Mouse (Mus musculus) T-helper 17 cell (primary cell): ENCODE data around the gene Rfng.
"Not testable (repeated sequence)": the region's sequence is repeated elsewhere in the genome, so short reads cannot be mapped to it uniquely, and the experiment has no call there.

Experiments
- in situ Hi-C, 2 experiments: fragments of 300-600 bp; cut with MboI, MseI; formaldehyde crosslinking; loops; 1 replicate in 1 of 2; 2 replicates in 1 of 2; pipeline ENCODE4 v1.15.1; 2025; ENCODE audit warnings: high pct_unique_total_duplicates in 2 of 2

Gene Rfng

DNA sequence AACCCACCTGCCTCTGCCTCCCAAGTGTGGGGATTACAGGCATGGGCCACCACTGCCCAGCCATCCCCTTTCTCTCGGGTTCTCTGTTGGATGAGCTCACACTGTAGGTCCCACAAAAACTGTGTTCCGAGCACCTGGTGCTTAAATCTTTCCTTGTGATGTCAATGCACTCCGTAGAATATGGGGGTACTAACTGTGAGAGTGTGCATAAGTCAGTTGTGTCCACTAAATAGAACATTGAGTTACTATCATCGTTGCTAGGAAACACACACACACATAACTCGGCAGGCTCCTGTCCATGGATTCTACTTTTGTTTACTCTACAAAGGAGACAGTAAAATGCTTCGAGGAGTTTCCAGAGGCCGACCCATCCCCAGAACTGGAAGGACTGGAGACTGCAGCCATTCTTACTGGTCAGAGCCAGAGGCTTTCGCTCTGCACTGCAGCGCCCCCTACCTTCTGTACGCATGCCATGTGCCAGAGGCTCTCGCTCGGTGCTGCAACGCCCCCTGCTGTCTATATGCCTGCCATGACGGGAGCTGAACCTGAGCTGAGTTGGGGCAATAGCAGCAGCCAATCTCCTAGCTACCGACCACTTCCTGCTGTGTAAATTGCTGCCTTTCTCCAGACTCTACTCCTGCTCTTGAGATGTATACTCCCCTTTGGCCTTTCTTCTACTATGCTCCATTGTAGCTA lies 8.1 kb downstream of the Rfng start:
- in situ Hi-C loops: loop anchor here (5.0 kb wide), 1 partner anchor 59 kb away; no protein-coding TSS in a partner anchor

- in situ Hi-C loops: no loop called here
Measured at GRCm38 (mm10) chr11:120773463-120774190, 10.4 kb downstream of the Rfng start.

DNA sequence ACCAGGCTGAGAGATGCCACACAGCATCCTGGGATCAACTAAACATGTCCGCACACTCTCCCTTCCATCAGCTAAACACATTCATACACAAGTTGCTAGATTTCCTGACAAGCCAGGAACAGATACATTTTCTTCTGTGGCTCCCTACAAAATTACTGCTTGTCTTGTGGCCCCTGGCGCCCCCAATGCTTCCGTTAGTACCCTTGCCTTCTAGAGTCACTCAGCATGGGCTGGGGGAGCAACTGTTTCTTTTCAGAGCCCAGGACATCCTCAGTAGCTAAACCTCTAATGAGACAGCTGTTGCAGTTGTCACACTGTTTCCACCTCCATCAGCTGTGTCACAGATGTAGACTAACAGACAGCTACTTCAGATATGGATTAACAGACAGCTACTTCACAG lies 11.3 kb downstream of the Rfng start:
- in situ Hi-C loops: no loop called here

- in situ Hi-C loops: no loop called here
Measured at GRCm38 (mm10) chr11:120768206-120768605, 15.8 kb downstream of the Rfng start.

DNA sequence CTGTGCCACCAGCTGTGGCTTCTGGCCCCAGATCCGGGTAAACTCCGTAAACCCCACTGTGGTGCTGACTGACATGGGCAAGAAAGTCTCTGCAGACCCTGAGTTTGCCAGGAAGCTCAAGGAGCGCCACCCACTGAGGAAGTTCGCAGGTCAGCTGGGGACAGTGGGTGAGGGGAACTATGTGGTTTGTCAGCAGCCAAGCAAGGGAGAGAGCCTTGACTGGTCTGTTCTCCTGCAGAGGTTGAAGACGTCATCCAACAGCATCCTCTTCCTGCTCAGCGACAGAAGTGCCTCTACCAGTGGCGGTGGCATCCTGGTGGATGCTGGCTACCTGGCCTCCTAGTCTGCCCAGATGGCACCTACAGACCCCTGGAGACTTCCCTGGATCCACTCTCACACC lies 17.0 kb downstream of the Rfng start:
- in situ Hi-C loops: not testable (repeated sequence)

GRCm38 (mm10) chr11:120763121-120763999 lies 20.6 kb downstream of the Rfng start:
- in situ Hi-C loops: not testable (repeated sequence)

GRCm38 (mm10) chr11:120762672-120763041 lies 21.4 kb downstream of the Rfng start, which contains the start of gene Hmga1b:
Gene Hmga1b, plus strand, starts transcription at chr11:120762794.
- in situ Hi-C loops: not testable (repeated sequence)

DNA sequence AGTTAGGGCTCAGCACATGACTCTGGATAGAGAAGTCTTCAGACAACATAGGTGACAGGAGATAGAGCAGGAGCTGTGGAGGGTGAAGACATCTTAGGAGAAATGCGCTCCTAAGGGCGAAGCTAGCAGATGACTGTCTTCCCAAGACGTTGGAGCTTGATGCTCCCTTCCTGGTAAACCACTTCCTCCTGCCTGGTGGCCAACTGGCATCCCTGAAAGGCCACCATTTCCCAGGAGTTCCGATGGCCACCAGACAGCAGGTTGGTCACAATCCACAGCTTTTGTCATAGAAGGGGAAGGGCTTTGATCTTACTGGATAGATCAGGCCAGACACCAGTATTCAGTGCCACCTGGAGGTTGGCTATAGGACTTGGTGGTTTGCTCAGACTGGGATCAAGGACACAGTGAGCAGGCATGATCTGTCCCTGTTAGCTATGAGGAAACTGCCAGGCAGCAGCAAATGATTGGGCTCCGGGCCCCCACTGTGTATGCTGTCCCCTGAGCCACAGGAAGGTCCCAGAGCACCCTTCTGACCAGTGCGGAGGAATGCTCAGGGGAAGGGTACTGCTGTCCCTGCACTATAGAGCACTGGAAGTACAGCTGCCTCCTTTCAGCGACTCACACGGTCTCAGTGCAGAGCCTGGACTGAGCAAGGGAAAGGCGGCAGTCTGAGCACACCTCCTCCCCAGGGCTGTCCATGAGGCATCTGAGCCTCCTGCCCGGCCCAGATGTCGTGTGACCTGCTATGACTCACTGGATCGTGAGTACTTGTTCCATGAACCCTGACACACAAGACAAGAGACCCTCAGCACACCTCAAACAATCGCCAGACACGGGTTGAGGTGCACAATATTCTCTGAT lies 22.0 kb downstream of the Rfng start:
- in situ Hi-C loops: no loop called here

GRCm38 (mm10) chr11:120760236-120760635 lies 23.8 kb downstream of the Rfng start:
- in situ Hi-C loops: no loop called here

DNA sequence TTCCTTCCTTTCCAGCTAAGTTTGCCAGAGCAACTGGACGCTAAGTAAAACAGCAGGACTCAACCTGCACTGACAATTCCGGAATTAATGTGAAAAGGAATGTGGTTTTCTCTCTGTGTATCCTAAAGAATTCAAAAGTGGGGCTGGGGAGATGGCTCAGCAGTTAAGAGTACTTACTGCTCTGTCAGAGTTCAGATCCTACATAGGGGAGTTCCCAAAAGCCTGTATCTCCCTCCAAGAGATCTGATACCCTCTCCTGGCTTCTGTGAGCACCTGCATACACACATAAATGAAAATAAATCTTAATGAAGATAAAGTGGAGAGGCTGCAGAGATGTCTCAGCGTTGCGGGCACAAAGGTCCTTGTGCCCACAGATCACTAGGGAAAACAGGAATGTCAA lies 32.4 kb downstream of the Rfng start:
- in situ Hi-C loops: no loop called here

DNA sequence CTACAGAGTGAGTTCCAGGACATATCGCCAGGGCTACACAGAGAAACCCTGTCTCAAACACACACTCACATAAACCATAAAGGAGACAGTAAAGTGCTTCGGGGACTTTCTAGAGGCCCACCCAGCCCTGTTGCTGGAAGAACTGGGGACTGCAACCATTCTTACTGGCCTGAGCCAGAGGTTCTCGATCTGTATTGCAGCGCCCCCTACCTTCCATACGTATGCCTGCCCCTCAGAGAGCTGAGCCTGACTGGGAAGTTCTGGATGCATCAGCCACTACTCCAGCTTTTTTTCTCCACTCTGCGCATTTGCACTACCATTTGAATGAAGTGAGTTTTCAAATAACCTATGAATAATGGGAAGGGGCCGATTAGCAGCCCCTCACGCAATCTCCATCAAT lies 34.6 kb downstream of the Rfng start:
- in situ Hi-C loops: loop anchor here in 1 of 2 experiments (10.0 kb wide), 1 partner anchor 1125 kb away; no protein-coding TSS in a partner anchor

GRCm38 (mm10) chr11:120747974-120748373 lies 36.0 kb downstream of the Rfng start:
- in situ Hi-C loops: loop anchor here in 1 of 2 experiments (10.0 kb wide), 1 partner anchor 1123 kb away; no protein-coding TSS in a partner anchor

DNA sequence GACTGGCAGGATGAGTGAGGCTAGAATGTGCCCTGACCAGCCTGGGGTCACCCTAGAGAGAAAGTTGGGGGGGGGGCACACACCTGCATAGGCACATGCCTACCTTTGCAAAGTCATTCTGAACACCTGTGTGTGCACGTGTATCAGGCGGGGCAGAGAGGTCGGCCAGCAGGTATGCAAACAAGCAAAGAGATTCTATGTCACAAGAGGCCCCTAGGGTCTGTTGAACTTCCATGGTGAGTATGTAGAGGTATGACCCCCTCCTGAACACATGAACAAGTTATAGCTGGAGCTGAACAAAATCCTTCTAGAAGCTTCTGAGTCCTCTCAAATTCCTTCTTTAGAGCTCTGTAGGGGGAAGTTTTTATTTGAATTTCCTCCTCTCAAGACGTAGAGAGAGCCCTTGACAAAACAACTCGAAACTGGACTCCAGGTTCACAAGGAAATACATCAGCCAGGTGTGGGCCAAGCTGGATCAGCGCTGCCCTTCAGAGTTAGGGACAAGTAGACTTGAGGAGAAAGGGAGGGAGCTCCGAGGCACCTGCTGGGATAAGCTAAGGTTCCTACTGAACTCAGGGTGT lies 39.8 kb downstream of the Rfng start:
- in situ Hi-C loops: loop anchor here in 1 of 2 experiments (10.0 kb wide), 1 partner anchor 1119 kb away; no protein-coding TSS in a partner anchor

- in situ Hi-C loops: loop anchor here in 1 of 2 experiments (10.0 kb wide), 1 partner anchor 1116 kb away; no protein-coding TSS in a partner anchor
Measured at GRCm38 (mm10) chr11:120740981-120741380, 43.0 kb downstream of the Rfng start.

DNA sequence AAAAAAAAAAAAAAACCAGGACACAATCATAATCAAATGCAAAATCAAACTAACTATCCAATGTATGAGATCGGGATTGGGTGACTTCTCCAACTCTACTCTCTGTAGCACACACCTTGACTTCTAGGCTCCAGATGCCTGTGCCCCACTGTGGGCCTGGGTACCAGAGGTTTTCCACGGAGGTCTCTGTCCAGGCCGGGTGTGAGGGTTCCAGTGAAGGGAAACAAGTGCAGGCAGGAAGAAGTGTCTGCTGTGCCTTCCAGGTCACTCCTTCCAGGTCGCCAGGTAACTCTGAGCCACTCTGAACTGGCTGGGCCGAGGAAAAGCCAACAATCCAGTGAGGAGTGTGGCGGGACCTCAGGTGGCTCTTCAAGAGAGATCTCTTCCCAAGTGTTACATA lies 47.6 kb downstream of the Rfng start:
- in situ Hi-C loops: no loop called here

DNA sequence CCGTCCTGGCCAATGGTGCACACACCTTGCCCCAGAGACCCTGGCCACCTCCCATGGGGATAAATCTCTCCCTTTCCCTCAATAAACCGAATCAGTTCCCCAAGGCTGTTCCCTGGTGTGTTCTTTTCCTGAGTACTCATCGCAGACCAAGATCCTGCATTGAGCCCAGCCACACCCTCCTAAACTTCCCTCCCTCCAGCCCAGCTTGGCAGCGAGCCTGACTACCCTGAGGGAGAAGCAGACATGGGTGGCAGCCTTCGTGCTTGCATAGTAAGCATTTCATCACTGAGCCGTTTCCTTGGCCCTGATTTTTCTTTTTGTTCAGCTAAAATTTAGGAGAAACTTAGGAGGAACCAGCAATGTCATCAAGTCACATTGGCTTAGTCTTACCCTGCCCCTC lies 50.5 kb downstream of the Rfng start:
- in situ Hi-C loops: no loop called here

DNA sequence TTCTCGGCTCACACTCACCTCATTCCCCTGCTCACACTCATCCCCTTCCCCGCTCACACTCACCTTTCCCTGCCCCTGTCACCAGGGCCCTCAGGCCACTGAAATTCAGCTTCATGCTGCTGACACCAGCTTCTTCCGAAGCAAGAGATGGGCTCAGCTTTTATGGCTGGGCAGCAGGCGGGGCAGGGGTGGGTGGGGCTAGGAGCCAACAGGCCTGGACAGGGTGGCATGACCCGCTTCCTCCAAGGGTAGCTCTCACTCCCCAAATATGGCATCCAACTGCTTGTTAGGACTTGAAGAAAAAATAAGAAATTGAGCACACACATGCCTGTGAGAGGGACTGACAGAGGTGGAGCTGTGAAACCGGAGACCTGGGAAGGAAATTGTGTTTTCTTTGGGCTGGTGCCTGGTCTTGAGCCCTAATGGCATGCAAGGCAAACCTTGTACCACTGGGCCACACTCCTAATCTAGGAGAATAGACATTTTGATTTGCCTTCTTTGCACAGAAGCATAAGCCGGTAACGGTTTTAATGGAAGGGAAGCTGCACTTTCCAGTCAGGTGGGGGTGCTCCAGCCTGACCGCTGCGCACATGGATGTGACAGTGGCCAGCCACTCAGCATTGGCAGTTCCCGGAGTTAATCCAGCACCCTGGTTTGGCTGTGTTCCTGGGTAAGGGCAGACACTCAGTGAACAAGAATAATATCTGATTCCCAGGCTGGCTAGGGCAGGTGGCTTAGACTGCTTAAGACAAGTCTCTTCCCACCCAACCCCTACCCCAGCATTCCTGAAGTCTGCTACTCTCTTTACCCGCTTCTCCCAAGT lies 51.9 kb downstream of the Rfng start, which contains the start of gene Cbr2:
Gene Cbr2 (minus strand): TSS at position 257 of the 823 bp plus-strand sequence.
- in situ Hi-C loops: no loop called here

DNA sequence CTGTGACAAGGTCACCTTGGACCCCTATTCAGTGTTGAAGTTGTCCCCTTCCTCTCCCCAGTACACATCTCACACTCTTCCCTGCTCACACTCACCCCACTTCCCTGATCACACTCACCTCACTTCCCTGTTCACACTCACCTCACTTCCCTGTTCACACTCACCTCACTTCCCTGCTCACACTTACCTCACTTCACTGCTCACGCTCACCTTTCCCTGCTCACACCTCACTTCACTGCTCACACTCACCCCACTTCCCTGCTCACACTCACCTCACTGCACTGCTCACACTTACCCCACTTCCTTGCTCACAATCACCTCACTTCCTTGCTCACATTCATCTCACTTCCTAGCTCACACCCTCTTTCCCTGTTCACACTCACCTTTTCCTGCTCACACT lies 52.6 kb downstream of the Rfng start:
- in situ Hi-C loops: no loop called here
